Mouse (Mus musculus): Measurements from ENCODE around the gene Gm20696. TPM values are rescaled to one million over a fixed set of nuclear protein-coding genes. Genes with fewer than 3 reads are reported as not detected.

Gene Gm20696
- polyA plus RNA-seq, 1 experiment from 2014 or later, result 2.3 TPM

- no peak overlapping the region for H3K27ac ChIP-seq (ENCODE audit: low read length)
- no peaks in the 10 kb centered on the region for H3K27me3 ChIP-seq (ENCODE audit: control insufficient read depth, insufficient read depth, low read length)
- H3K9me3 ChIP-seq (replicated peaks; ENCODE audit: control insufficient read depth, low read length), result no peaks in the 10 kb centered on the region
- no peak overlapping the region for H3K4me2 ChIP-seq (ENCODE audit: low read depth, low read length)
- H3K4me1 ChIP-seq (ENCODE audit: control insufficient read depth, insufficient read depth, low read length), result peaks cover 2% of the 10 kb centered on the region; the same call in 1 of the 2 replicates
- no peak overlapping the region for H3K4me3 ChIP-seq (ENCODE audit: low read length)
- no peak for ATAC-seq (replicated peaks; ENCODE audit: extremely low read depth, insufficient read depth, low FRiP score)
- 64% methylated on average over 4 of the region's 4 CpGs for WGBS
- H3K36me3 ChIP-seq (ENCODE audit: control insufficient read depth, insufficient read depth), result no peaks in the 10 kb centered on the region
- no peak overlapping the region for H3K9ac ChIP-seq (ENCODE audit: low read length)
Measured at GRCm38 (mm10) chr6:99621167-99621566, 45.4 kb downstream of the Gm20696 start.

DNA sequence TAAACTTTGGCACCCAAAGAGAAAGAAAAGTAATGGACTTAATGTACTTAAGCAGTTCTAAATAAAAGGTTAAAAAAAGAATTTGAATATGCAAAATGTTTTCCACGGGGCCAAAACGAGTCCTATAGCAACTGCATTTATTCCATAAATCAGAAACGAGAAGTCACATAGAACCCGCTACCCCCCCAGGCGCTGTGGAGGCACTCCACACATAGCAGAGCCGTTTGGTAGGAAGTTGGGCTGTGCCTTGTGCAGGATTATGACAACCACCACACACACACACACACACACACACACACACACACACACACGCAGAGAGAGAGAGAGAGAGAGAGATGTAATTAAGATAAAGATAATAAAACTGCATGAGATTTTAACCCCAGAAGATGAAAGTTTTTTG lies 46.1 kb downstream of the Gm20696 start:
- Histone ChIP-seq H3K27ac (ENCODE audit: low read length) (no peak overlapping the region), H3K9ac (ENCODE audit: low read length) (no peak overlapping the region), H3K36me3 (ENCODE audit: control insufficient read depth, insufficient read depth) (no peaks in the 10 kb centered on the region), H3K27me3 (ENCODE audit: control insufficient read depth, insufficient read depth, low read length) (no peaks in the 10 kb centered on the region), H3K4me3 (ENCODE audit: low read length) (no peak overlapping the region), H3K9me3 (replicated peaks; ENCODE audit: control insufficient read depth, low read length) (no peaks in the 10 kb centered on the region), H3K4me2 (ENCODE audit: low read depth, low read length) (no peak overlapping the region), H3K4me1 (ENCODE audit: control insufficient read depth, insufficient read depth, low read length) (peaks cover 2% of the 10 kb centered on the region; the same call in 1 of the 2 replicates)
- ATAC-seq (replicated peaks; ENCODE audit: extremely low read depth, insufficient read depth, low FRiP score), result no peak
- WGBS, result 64% methylated on average over 7 of the region's 7 CpGs

DNA sequence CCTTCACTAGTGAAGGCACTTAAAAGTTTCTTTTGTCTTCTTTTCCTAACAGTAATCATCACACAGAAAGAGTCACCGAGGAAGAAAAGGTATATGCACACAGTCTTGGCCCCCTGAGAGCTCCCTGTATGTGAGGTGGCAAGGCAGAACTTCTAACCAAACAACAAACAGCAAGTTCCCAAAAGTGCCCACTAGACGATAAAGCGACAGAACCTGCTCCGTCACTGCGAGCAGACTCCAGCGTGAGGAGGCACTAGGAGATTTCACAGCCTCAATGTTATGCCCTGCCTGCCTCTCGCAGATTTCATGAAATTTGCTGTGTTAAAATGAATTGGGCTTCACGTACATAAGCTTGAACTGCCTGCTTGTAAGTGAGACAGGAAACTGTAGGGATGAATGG lies 46.6 kb downstream of the Gm20696 start:
- no peaks in the 10 kb centered on the region for H3K27me3 ChIP-seq (ENCODE audit: control insufficient read depth, insufficient read depth, low read length)
- H3K4me3 ChIP-seq (ENCODE audit: low read length), result no peak overlapping the region
- no peak for ATAC-seq (replicated peaks; ENCODE audit: extremely low read depth, insufficient read depth, low FRiP score)
- H3K4me1 ChIP-seq (ENCODE audit: control insufficient read depth, insufficient read depth, low read length), result peaks cover 4% of the 10 kb centered on the region; the same call in 1 of the 2 replicates
- no peak overlapping the region for H3K9ac ChIP-seq (ENCODE audit: low read length)
- WGBS, result 52% methylated on average over 8 of the region's 8 CpGs
- H3K36me3 ChIP-seq (ENCODE audit: control insufficient read depth, insufficient read depth), result no peaks in the 10 kb centered on the region
- H3K27ac ChIP-seq (ENCODE audit: low read length), result no peak overlapping the region
- H3K9me3 ChIP-seq (replicated peaks; ENCODE audit: control insufficient read depth, low read length), result no peaks in the 10 kb centered on the region
- no peak overlapping the region for H3K4me2 ChIP-seq (ENCODE audit: low read depth, low read length)

DNA sequence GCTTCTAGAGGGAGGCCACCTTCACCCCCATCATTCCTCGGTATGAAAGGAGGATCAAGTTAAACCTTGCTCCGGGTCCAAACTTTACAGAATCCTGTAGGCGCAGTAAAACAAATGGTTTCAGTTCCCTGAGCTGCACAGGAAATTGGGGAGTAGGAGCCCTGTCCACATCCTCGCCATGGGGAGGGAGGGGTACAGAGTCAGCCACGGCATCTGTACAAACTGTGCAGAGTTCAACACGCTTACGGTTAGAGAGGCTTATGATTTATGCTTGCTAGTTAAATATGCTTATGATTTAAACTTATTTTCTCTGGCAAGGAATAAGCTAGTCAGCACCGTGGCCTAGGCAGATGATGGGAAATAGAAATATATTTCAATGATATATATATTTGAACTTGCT lies 47.1 kb downstream of the Gm20696 start:
- Histone ChIP-seq H3K4me1 (ENCODE audit: control insufficient read depth, insufficient read depth, low read length) (peaks cover 7% of the 10 kb centered on the region), H3K4me2 (ENCODE audit: low read depth, low read length) (no peak overlapping the region), H3K9ac (ENCODE audit: low read length) (no peak overlapping the region), H3K4me3 (ENCODE audit: low read length) (no peak overlapping the region), H3K9me3 (replicated peaks; ENCODE audit: control insufficient read depth, low read length) (no peaks in the 10 kb centered on the region), H3K27ac (ENCODE audit: low read length) (no peak overlapping the region), H3K27me3 (ENCODE audit: control insufficient read depth, insufficient read depth, low read length) (no peaks in the 10 kb centered on the region), H3K36me3 (ENCODE audit: control insufficient read depth, insufficient read depth) (no peaks in the 10 kb centered on the region)
- no peak for ATAC-seq (replicated peaks; ENCODE audit: extremely low read depth, insufficient read depth, low FRiP score)
- 57% methylated on average over 8 of the region's 8 CpGs for WGBS

DNA sequence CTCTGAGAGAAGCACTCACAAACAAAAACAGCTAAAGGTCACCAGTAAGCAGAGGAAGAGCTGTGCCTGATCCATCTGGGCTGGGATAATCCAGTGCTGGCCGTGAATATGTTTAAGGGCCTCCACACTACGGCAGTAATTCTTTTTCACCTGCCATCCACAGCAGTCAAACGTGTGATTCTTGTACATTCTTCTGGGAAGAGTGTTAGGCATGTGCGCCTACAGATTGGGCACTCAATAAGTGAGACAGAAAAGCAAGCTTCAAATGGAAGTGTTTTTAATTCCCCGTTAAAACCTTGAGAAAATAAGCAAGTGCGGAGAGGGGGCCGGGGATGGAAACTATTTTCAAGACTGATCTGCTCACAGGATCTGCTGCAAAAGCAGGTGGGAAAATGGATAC lies 48.7 kb downstream of the Gm20696 start:
- 79% methylated on average over 7 of the region's 7 CpGs for WGBS

GRCm38 (mm10) chr6:99617415-99617814 lies 49.2 kb downstream of the Gm20696 start:
- no peak overlapping the region for H3K27ac ChIP-seq (ENCODE audit: low read length)
- peaks cover 7% of the 10 kb centered on the region for H3K4me1 ChIP-seq (ENCODE audit: control insufficient read depth, insufficient read depth, low read length)
- no peak for ATAC-seq (replicated peaks; ENCODE audit: extremely low read depth, insufficient read depth, low FRiP score)
- no peaks in the 10 kb centered on the region for H3K9me3 ChIP-seq (replicated peaks; ENCODE audit: control insufficient read depth, low read length)
- H3K27me3 ChIP-seq (ENCODE audit: control insufficient read depth, insufficient read depth, low read length), result no peaks in the 10 kb centered on the region
- H3K4me2 ChIP-seq (ENCODE audit: low read depth, low read length), result no peak overlapping the region
- H3K9ac ChIP-seq (ENCODE audit: low read length), result no peak overlapping the region
- no peak overlapping the region for H3K4me3 ChIP-seq (ENCODE audit: low read length)
- H3K36me3 ChIP-seq (ENCODE audit: control insufficient read depth, insufficient read depth), result no peaks in the 10 kb centered on the region
- 94% methylated on average over 1 of the region's 1 CpGs for WGBS

More for the DNA sequence above, 48.7 kb downstream of the Gm20696 start:
- no peak overlapping the region for H3K9ac ChIP-seq (ENCODE audit: low read length)
- H3K4me3 ChIP-seq (ENCODE audit: low read length), result no peak overlapping the region
- no peaks in the 10 kb centered on the region for H3K9me3 ChIP-seq (replicated peaks; ENCODE audit: control insufficient read depth, low read length)
- no peak overlapping the region for H3K27ac ChIP-seq (ENCODE audit: low read length)
- H3K4me2 ChIP-seq (ENCODE audit: low read depth, low read length), result no peak overlapping the region
- ATAC-seq (replicated peaks; ENCODE audit: extremely low read depth, insufficient read depth, low FRiP score), result no peak
- H3K27me3 ChIP-seq (ENCODE audit: control insufficient read depth, insufficient read depth, low read length), result no peaks in the 10 kb centered on the region
- H3K4me1 ChIP-seq (ENCODE audit: control insufficient read depth, insufficient read depth, low read length), result peaks cover 7% of the 10 kb centered on the region
- no peaks in the 10 kb centered on the region for H3K36me3 ChIP-seq (ENCODE audit: control insufficient read depth, insufficient read depth)

GRCm38 (mm10) chr6:99615272-99615751 lies 51.3 kb downstream of the Gm20696 start:
- Histone ChIP-seq H3K4me3 (ENCODE audit: low read length) (no peak overlapping the region), H3K9ac (ENCODE audit: low read length) (no peak overlapping the region), H3K27me3 (ENCODE audit: control insufficient read depth, insufficient read depth, low read length) (no peaks in the 10 kb centered on the region), H3K36me3 (ENCODE audit: control insufficient read depth, insufficient read depth) (no peaks in the 10 kb centered on the region), H3K9me3 (replicated peaks; ENCODE audit: control insufficient read depth, low read length) (no peaks in the 10 kb centered on the region), H3K4me1 (ENCODE audit: control insufficient read depth, insufficient read depth, low read length) (peaks cover 7% of the 10 kb centered on the region), H3K27ac (ENCODE audit: low read length) (no peak overlapping the region), H3K4me2 (ENCODE audit: low read depth, low read length) (no peak overlapping the region)
- ATAC-seq (replicated peaks; ENCODE audit: extremely low read depth, insufficient read depth, low FRiP score), result no peak
- WGBS, result 43% methylated on average over 10 of the region's 10 CpGs

DNA sequence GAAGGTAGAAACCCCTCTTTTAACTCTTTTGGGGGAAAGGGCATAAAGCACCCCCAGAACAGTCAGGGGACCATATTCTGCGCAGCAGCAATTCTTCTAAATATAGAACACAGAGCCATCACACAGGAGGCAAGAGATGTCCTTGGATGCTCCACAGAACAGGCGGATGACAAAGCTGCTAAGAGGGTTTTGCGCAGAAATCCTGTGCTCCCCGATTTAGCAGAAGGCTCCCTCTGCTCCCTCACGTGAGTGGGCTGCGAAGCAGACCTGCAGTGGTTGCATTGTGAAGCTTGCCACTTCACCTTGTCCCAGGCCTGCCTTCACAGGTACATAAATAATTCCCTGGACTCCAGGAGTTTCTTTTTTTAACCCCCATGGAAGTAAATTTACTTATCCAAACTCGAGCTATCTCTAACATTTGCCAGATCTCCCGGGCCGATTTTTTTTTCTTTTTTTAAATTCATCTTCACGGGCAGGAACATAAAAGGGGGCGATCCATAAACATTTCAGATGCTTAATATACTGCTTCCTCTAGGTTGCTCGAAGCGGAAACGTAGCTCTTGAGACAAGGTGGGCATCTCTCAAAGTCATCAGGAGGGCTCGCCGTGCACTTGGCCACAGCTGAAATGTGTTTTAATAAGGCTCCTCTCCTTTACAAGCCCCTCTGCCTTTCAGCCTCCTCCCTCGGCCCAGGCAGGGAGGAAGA lies 51.9 kb downstream of the Gm20696 start:
- Histone ChIP-seq H3K27ac (ENCODE audit: low read length) (no peak overlapping the region), H3K9me3 (replicated peaks; ENCODE audit: control insufficient read depth, low read length) (no peaks in the 10 kb centered on the region), H3K9ac (ENCODE audit: low read length) (no peak overlapping the region), H3K4me3 (ENCODE audit: low read length) (no peak overlapping the region), H3K36me3 (ENCODE audit: control insufficient read depth, insufficient read depth) (no peaks in the 10 kb centered on the region), H3K4me1 (ENCODE audit: control insufficient read depth, insufficient read depth, low read length) (peaks cover 6% of the 10 kb centered on the region; the same call in 1 of the 2 replicates), H3K27me3 (ENCODE audit: control insufficient read depth, insufficient read depth, low read length) (no peaks in the 10 kb centered on the region), H3K4me2 (ENCODE audit: low read depth, low read length) (no peak overlapping the region)
- 55% methylated on average over 17 of the region's 17 CpGs for WGBS
- ATAC-seq (replicated peaks; ENCODE audit: extremely low read depth, insufficient read depth, low FRiP score), result no peak

- Histone ChIP-seq H3K4me1 (ENCODE audit: control insufficient read depth, insufficient read depth, low read length) (peaks cover 6% of the 10 kb centered on the region; the same call in 1 of the 2 replicates), H3K9me3 (replicated peaks; ENCODE audit: control insufficient read depth, low read length) (no peaks in the 10 kb centered on the region), H3K27ac (ENCODE audit: low read length) (no peak overlapping the region), H3K36me3 (ENCODE audit: control insufficient read depth, insufficient read depth) (no peaks in the 10 kb centered on the region), H3K4me3 (ENCODE audit: low read length) (no peak overlapping the region), H3K4me2 (ENCODE audit: low read depth, low read length) (no peak overlapping the region), H3K9ac (ENCODE audit: low read length) (no peak overlapping the region), H3K27me3 (ENCODE audit: control insufficient read depth, insufficient read depth, low read length) (no peaks in the 10 kb centered on the region)
- WGBS, result 45% methylated on average over 6 of the region's 6 CpGs
- no peak for ATAC-seq (replicated peaks; ENCODE audit: extremely low read depth, insufficient read depth, low FRiP score)
Measured at GRCm38 (mm10) chr6:99611866-99612265, 54.7 kb downstream of the Gm20696 start.

Measured in heart, embryonic 16.5 days (tissue).